Mouse (Mus musculus) T-helper 1 cell (primary cell): ENCODE data around the gene Tlx1.

ENCODE experiments used
- in situ Hi-C: fragments of 300-600 bp; cut with MboI, MseI; formaldehyde crosslinking; loops from one replicate; pipeline ENCODE4 v1.15.1; 2025; ENCODE audit warnings: high pct_unique_total_duplicates

Tlx1 gene

GRCm38 (mm10) chr19:45156381-45156780, 5.9 kb downstream of the Tlx1 start:
- in situ Hi-C loops: loop anchor here (10.0 kb wide), 1 partner anchor 322 kb away; no protein-coding TSS in a partner anchor

GRCm38 (mm10) chr19:45158201-45158600, 7.7 kb downstream of the Tlx1 start:
- in situ Hi-C loops: loop anchor here (10.0 kb wide), 1 partner anchor 323 kb away; no protein-coding TSS in a partner anchor

GRCm38 (mm10) chr19:45158896-45159295, 8.4 kb downstream of the Tlx1 start:
- in situ Hi-C loops: loop anchor here (10.0 kb wide), 1 partner anchor 324 kb away; no protein-coding TSS in a partner anchor

- in situ Hi-C loops: loop anchor here (10.0 kb wide), 1 partner anchor 325 kb away; no protein-coding TSS in a partner anchor
Observed at GRCm38 (mm10) chr19:45159491-45159890, 9.0 kb downstream of the Tlx1 start.

- in situ Hi-C loops: loop anchor here (5.0 to 10.0 kb wide), 2 partner anchors 43 to 325 kb away; no protein-coding TSS in a partner anchor
Observed at GRCm38 (mm10) chr19:45159991-45160390, 9.5 kb downstream of the Tlx1 start.

- in situ Hi-C loops: loop anchor here (5.0 kb wide), 1 partner anchor 43 kb away; no protein-coding TSS in a partner anchor
Observed at GRCm38 (mm10) chr19:45160523-45160922, 10.0 kb downstream of the Tlx1 start.

- in situ Hi-C loops: loop anchor here (5.0 kb wide), 1 partner anchor 44 kb away; no protein-coding TSS in a partner anchor
Observed at GRCm38 (mm10) chr19:45161093-45161492, 10.6 kb downstream of the Tlx1 start.

- in situ Hi-C loops: loop anchor here (5.0 kb wide), 1 partner anchor 45 kb away; no protein-coding TSS in a partner anchor
Observed at GRCm38 (mm10) chr19:45162181-45162580, 11.7 kb downstream of the Tlx1 start.

- in situ Hi-C loops: loop anchor here (5.0 kb wide), 1 partner anchor 46 kb away; no protein-coding TSS in a partner anchor
Observed at GRCm38 (mm10) chr19:45162871-45163270, 12.4 kb downstream of the Tlx1 start.

GRCm38 (mm10) chr19:45170451-45170850, 20.0 kb downstream of the Tlx1 start:
- in situ Hi-C loops: no loop called here

- in situ Hi-C loops: loop anchor here (5.0 kb wide), 1 partner anchor 37 kb away; no protein-coding TSS in a partner anchor
Observed at GRCm38 (mm10) chr19:45174803-45175202, 24.3 kb downstream of the Tlx1 start.

GRCm38 (mm10) chr19:45176269-45176668, 25.8 kb downstream of the Tlx1 start:
- in situ Hi-C loops: loop anchor here (5.0 kb wide), 1 partner anchor 36 kb away; no protein-coding TSS in a partner anchor

GRCm38 (mm10) chr19:45177004-45177737, 26.7 kb downstream of the Tlx1 start:
- in situ Hi-C loops: loop anchor here (5.0 kb wide), 1 partner anchor 35 kb away; no protein-coding TSS in a partner anchor

GRCm38 (mm10) chr19:45179451-45179850, 29.0 kb downstream of the Tlx1 start:
- in situ Hi-C loops: loop anchor here (5.0 kb wide), 1 partner anchor 33 kb away; no protein-coding TSS in a partner anchor

GRCm38 (mm10) chr19:45180447-45180846, 30.0 kb downstream of the Tlx1 start:
- in situ Hi-C loops: no loop called here

- in situ Hi-C loops: loop anchor here (10.0 kb wide), 1 partner anchor 680 kb away; no protein-coding TSS in a partner anchor
Observed at GRCm38 (mm10) chr19:45194651-45195050, 44.2 kb downstream of the Tlx1 start.

GRCm38 (mm10) chr19:45196967-45197366, 46.5 kb downstream of the Tlx1 start:
- in situ Hi-C loops: loop anchor here (10.0 kb wide), 1 partner anchor 678 kb away; no protein-coding TSS in a partner anchor

GRCm38 (mm10) chr19:45205311-45206105, 55.0 kb downstream of the Tlx1 start:
- in situ Hi-C loops: no loop called here
